9 mouse cellular contexts compared by ENCODE assay signal in genomic region chr11:70870407-70870806, GRCm38 (mm10). TPM values are rescaled to one million over a fixed set of nuclear protein-coding genes. Genes with fewer than 3 reads are reported as not detected.
A peak's percentile ranks its signal among the peaks of the same experiment; 100 is the strongest.
DNase-seq lines count a peak whose midpoint lies in the region; ATAC-seq lines count a peak whose summit lies in the region.
"Had no signal": no experiment of that assay in that cellular context is flagged by ENCODE, and none has a peak within 500 bp of the region (broad histone marks: within the 10 kb centered on the region; RNA-seq: fewer than 3 reads in every experiment).

No protein-coding gene starts in this region.

- no peaks in the 10 kb centered on the region for H3K9me3 ChIP-seq in heart, embryonic 12.5 days (replicated peaks)
- no peaks in the 10 kb centered on the region for H3K9me3 ChIP-seq in forebrain, embryonic 15.5 days

- no peaks in the 10 kb centered on the region for H3K36me3 ChIP-seq in heart, embryonic 12.5 days
- H3K36me3 ChIP-seq in forebrain, embryonic 15.5 days: no peaks in the 10 kb centered on the region

- peaks cover 19% of the 10 kb centered on the region for H3K4me1 ChIP-seq in heart, embryonic 12.5 days (replicated peaks)
- H3K4me1 ChIP-seq in forebrain, embryonic 15.5 days: peaks cover 3% of the 10 kb centered on the region

- no peak for ATAC-seq in heart, embryonic 12.5 days (ENCODE audit: insufficient number of reproducible peaks, low FRiP score)
- no peak for ATAC-seq in forebrain, embryonic 15.5 days (replicated peaks)
- no peak for ATAC-seq in erythroid progenitor cell, adult 5-6 weeks (replicated peaks; ENCODE audit: low FRiP score, poor library complexity, severe bottlenecking)

- 94% methylated on average over 1 of the region's 1 CpGs for WGBS in heart, embryonic 12.5 days
- 89% methylated on average over 1 of the region's 1 CpGs for WGBS in forebrain, embryonic 15.5 days

- DNase-seq in heart, adult 18-20 months: peak; percentile 85 to 88
- DNase-seq in brain, embryonic 18.5 days (ENCODE audit: low read depth, low spot score): peak; percentile 4
- peak; percentile 77 for DNase-seq in gastrocnemius, postnatal 25 days
- DNase-seq in layer of hippocampus, adult 9-10 months (ENCODE audit: low spot score): peak; percentile 11
- peak; percentile 85 for DNase-seq in ovary, adult 18-20 months (ENCODE audit: low spot score)

- H3K9ac ChIP-seq in heart, embryonic 12.5 days: no peak overlapping the region
- H3K9ac ChIP-seq in forebrain, embryonic 15.5 days (replicated peaks): no peak overlapping the region

- no peaks in the 10 kb centered on the region for H3K27me3 ChIP-seq in heart, embryonic 12.5 days (replicated peaks)
- H3K27me3 ChIP-seq in forebrain, embryonic 15.5 days: no peaks in the 10 kb centered on the region

- H3K4me2 ChIP-seq in heart, embryonic 12.5 days: no peak overlapping the region
- H3K4me2 ChIP-seq in forebrain, embryonic 15.5 days (replicated peaks): no peak overlapping the region

- H3K4me3 ChIP-seq in heart, embryonic 12.5 days: no peak overlapping the region
- no peak overlapping the region for H3K4me3 ChIP-seq in forebrain, embryonic 15.5 days

- H3K27ac ChIP-seq in heart, embryonic 12.5 days (ENCODE audit: poor library complexity, severe bottlenecking): no peak overlapping the region
- H3K27ac ChIP-seq in forebrain, embryonic 15.5 days (replicated peaks): no peak overlapping the region

RNA-seq across cellular contexts. Expression of gene Rabep1, which starts 25.8 kb away (rescaled TPM):
- total RNA-seq in heart, adult 18-20 months (2021): 10 to 100 TPM; 37.6 to 39.0 TPM
- 33.3 and 35.1 TPM in 2 replicates for polyA plus RNA-seq in heart, embryonic 12.5 days (2016; fragmentation: Nextera tagmentation; extraction: Ambion mirVana)
- 10 to 100 TPM; 28.4 to 29.2 TPM for total RNA-seq in gastrocnemius, postnatal 25 days (2021)
- 85.1 and 87.4 TPM in 2 replicates for polyA plus RNA-seq in forebrain, embryonic 15.5 days (2015; fragmentation: Nextera tagmentation; extraction: Ambion mirVana)
- total RNA-seq in erythroid progenitor cell, adult 5-6 weeks (2015; ENCODE audit: low replicate concordance): 6.5 and 8.0 TPM in 2 replicates
- 20.9 and 23.0 TPM in 2 replicates for total RNA-seq in erythroid progenitor cell, adult 5-6 weeks (2017; ENCODE audit: low replicate concordance)

RNA-seq across cellular contexts. Expression of gene Scimp, which starts 58.0 kb away (rescaled TPM):
- 1 to 10 TPM in 1 of 2 experiments, under 1 TPM in 1; 0.42 to 1.1 TPM for total RNA-seq in heart, adult 18-20 months (2021)
- not detected in 2 replicates for polyA plus RNA-seq in heart, embryonic 12.5 days (2016; fragmentation: Nextera tagmentation; extraction: Ambion mirVana)
- not detected for total RNA-seq in gastrocnemius, postnatal 25 days (2021)
- not detected in 2 replicates for polyA plus RNA-seq in forebrain, embryonic 15.5 days (2015; fragmentation: Nextera tagmentation; extraction: Ambion mirVana)
- not detected in 2 replicates for total RNA-seq in erythroid progenitor cell, adult 5-6 weeks (2015; ENCODE audit: low replicate concordance)
- not detected in 2 replicates for total RNA-seq in erythroid progenitor cell, adult 5-6 weeks (2017; ENCODE audit: low replicate concordance)
- polyA plus RNA-seq: embryonic facial prominence, embryonic 11.5 days had no signal

Comparison
In these comparisons a context has a peak if more than half of its experiments do, and no peak if none do; other contexts are left out.
1. DNase-seq: peak in every context shown above with its lines; median percentile 86 in heart, adult 18-20 months; 85 in ovary, adult 18-20 months; 77 in gastrocnemius, postnatal 25 days; 11 in layer of hippocampus, adult 9-10 months; 4 in brain, embryonic 18.5 days.